Comparison of ENCODE assay signal across 9 mouse cellular contexts in the genomic region with DNA sequence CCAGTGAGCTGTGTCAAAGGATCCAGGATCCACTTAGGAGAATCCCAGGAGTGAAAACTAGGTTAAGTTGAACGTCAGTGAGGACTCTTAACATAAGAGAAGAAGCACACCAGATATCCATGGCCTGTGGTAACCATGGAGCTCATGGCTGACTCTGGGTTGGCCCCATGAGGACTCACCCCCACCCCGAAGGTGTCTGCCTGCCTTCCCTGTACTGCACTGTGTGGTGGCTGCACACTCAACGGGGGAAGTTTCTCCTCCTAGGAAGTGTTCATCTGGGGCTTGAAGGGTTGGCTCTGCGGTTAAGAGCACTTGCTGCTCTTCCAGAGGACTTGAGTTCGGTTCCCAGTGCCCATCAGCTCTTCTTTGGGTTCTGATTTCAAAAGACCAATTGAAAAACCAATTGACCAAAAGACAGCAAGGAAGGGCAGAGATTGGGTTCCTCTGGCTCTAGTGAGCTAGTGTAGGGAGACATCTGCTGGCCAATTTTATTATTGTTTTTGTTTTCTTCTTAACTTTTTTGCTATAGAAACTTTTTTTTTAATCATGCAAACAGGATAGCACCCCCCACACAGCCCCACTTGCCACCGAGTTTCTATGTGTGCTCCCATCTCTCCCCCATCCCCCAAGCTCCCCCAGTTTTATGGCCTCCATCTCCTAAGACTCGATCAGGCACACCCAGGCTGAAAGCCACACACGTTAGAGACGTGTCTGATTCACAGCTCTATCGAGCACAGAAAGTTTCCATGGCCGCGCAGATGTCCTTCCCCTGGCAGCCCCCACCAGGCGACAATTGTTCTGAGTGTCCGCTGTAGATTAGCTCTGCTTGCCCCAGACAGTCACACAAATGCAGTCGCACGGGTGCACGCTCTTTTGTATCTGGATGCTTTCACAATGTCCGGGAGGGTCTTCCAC. TPM values are rescaled to one million over a fixed set of nuclear protein-coding genes. Genes with fewer than 3 reads are reported as not detected.
DNase-seq lines count a peak whose midpoint lies in the region; ATAC-seq lines count a peak whose summit lies in the region.
"Had no signal": no experiment of that assay in that cellular context is flagged by ENCODE, and none has a peak within 500 bp of the region (broad histone marks: within the 10 kb centered on the region; RNA-seq: fewer than 3 reads in every experiment).

No protein-coding gene starts in this region.

- H3K4me1 ChIP-seq in midbrain, embryonic 10.5 days: peaks cover 15% of the 10 kb centered on the region
- no peaks in the 10 kb centered on the region for H3K4me1 ChIP-seq in midbrain, embryonic 15.5 days
- H3K4me1 ChIP-seq in hindbrain, embryonic 11.5 days (replicated peaks; ENCODE audit: control insufficient read depth, insufficient read depth, low read length): no peaks in the 10 kb centered on the region
- H3K4me1 ChIP-seq in lung, embryonic 16.5 days (replicated peaks; ENCODE audit: control insufficient read depth, insufficient read depth, low read length): peaks cover 4% of the 10 kb centered on the region; the same call in 1 of the 2 replicates

- H3K4me2 ChIP-seq in midbrain, embryonic 15.5 days: no peak overlapping the region
- no peak overlapping the region for H3K4me2 ChIP-seq in hindbrain, embryonic 11.5 days (replicated peaks; ENCODE audit: low read depth, low read length)
- H3K4me2 ChIP-seq in lung, embryonic 16.5 days (ENCODE audit: low read depth, low read length): peak overlapping the region; percentile 72

- no peaks in the 10 kb centered on the region for H3K9me3 ChIP-seq in midbrain, embryonic 10.5 days (replicated peaks)
- no peaks in the 10 kb centered on the region for H3K9me3 ChIP-seq in midbrain, embryonic 15.5 days
- H3K9me3 ChIP-seq in hindbrain, embryonic 11.5 days (ENCODE audit: control insufficient read depth, low read length): no peaks in the 10 kb centered on the region
- H3K9me3 ChIP-seq in lung, embryonic 16.5 days (ENCODE audit: control insufficient read depth, low read length): no peaks in the 10 kb centered on the region

- no peaks in the 10 kb centered on the region for H3K36me3 ChIP-seq in midbrain, embryonic 10.5 days
- H3K36me3 ChIP-seq in midbrain, embryonic 15.5 days (replicated peaks): no peaks in the 10 kb centered on the region
- H3K36me3 ChIP-seq in hindbrain, embryonic 11.5 days (ENCODE audit: control insufficient read depth, insufficient read depth, low read length): no peaks in the 10 kb centered on the region
- no peaks in the 10 kb centered on the region for H3K36me3 ChIP-seq in lung, embryonic 16.5 days (ENCODE audit: control insufficient read depth, insufficient read depth, low read length)

- no peak for ATAC-seq in midbrain, embryonic 15.5 days (replicated peaks)
- ATAC-seq in hindbrain, embryonic 11.5 days (ENCODE audit: low FRiP score): no peak
- 0 out of 2 replicates have a peak, but pooled peaks have one; percentile 31 for ATAC-seq in lung, embryonic 16.5 days (ENCODE audit: low read depth)
- ATAC-seq in activated CD4-positive, CD25-positive, alpha-beta regulatory T cell, adult 4 months: no peak

- H3K4me3 ChIP-seq in midbrain, embryonic 10.5 days: peak overlapping the region; percentile 31
- H3K4me3 ChIP-seq in midbrain, embryonic 15.5 days: no peak overlapping the region
- H3K4me3 ChIP-seq in hindbrain, embryonic 11.5 days (ENCODE audit: low read depth, low read length): no peak overlapping the region
- peak overlapping the region; percentile 29 for H3K4me3 ChIP-seq in lung, embryonic 16.5 days (ENCODE audit: low read length)

- H3K9ac ChIP-seq in midbrain, embryonic 15.5 days: no peak overlapping the region
- H3K9ac ChIP-seq in hindbrain, embryonic 11.5 days (ENCODE audit: low read depth, low read length): no peak overlapping the region
- peak overlapping the region; percentile 52 for H3K9ac ChIP-seq in lung, embryonic 16.5 days (ENCODE audit: low read length)

- H3K27ac ChIP-seq in midbrain, embryonic 10.5 days (replicated peaks): peak overlapping the region; percentile 61
- H3K27ac ChIP-seq in midbrain, embryonic 15.5 days: no peak overlapping the region
- no peak overlapping the region for H3K27ac ChIP-seq in hindbrain, embryonic 11.5 days (ENCODE audit: low read depth, low read length)
- no peak overlapping the region for H3K27ac ChIP-seq in lung, embryonic 16.5 days (ENCODE audit: low read length)
- H3K27ac ChIP-seq: macrophage had no signal

- 48% methylated on average over 18 of the region's 18 CpGs for WGBS in midbrain, embryonic 10.5 days
- 31% methylated on average over 18 of the region's 18 CpGs for WGBS in midbrain, embryonic 15.5 days
- WGBS in hindbrain, embryonic 11.5 days: 56% methylated on average over 18 of the region's 18 CpGs
- 25% methylated on average over 18 of the region's 18 CpGs for WGBS in lung, embryonic 16.5 days

- peaks cover 71% of the 10 kb centered on the region for H3K27me3 ChIP-seq in midbrain, embryonic 10.5 days (ENCODE audit: low read depth, poor library complexity, severe bottlenecking)
- peaks cover 11% of the 10 kb centered on the region for H3K27me3 ChIP-seq in midbrain, embryonic 15.5 days (replicated peaks)
- H3K27me3 ChIP-seq in hindbrain, embryonic 11.5 days (ENCODE audit: control insufficient read depth, insufficient read depth, low read length): peaks cover 11% of the 10 kb centered on the region
- H3K27me3 ChIP-seq in lung, embryonic 16.5 days (ENCODE audit: control insufficient read depth, insufficient read depth, low read depth, low read length): no peaks in the 10 kb centered on the region; the same call in 1 of the 2 replicates

- DNase-seq in adrenal gland, postnatal 10 days: peak; percentile 12
- no peak for DNase-seq in adrenal gland, adult 2 months
- peak; percentile 34 for DNase-seq in midbrain, embryonic 10.5 days (ENCODE audit: low spot score)
- peak; percentile 76 for DNase-seq in hindbrain, embryonic 11.5 days (ENCODE audit: low spot score)
- DNase-seq in cerebellum, postnatal 4 days (ENCODE audit: low spot score in 2 of 2): no peak

RNA-seq across cellular contexts. Expression of a gene that starts 20.1 kb away (rescaled TPM):
- total RNA-seq in adrenal gland, postnatal 10 days (2021): under 1 TPM; 0.84 to 0.97 TPM
- under 1 TPM; 0.49 to 0.97 TPM for total RNA-seq in adrenal gland, adult 2 months (2021)
- polyA plus RNA-seq in adrenal gland, adult 2 months (2012; rRNA removed): 0.22 TPM in 1 of 2 replicates, not detected in the other
- polyA plus RNA-seq in midbrain, embryonic 10.5 days (2016; fragmentation: Nextera tagmentation; extraction: Ambion mirVana): 0.57 and 0.75 TPM in 2 replicates
- 0.69 and 1.1 TPM in 2 replicates for polyA plus RNA-seq in midbrain, embryonic 15.5 days (2015; fragmentation: Nextera tagmentation; extraction: Ambion mirVana)
- 0.59 and 0.96 TPM in 2 replicates for polyA plus RNA-seq in hindbrain, embryonic 11.5 days (2014; fragmentation: Nextera tagmentation; extraction: Ambion mirVana)
- polyA plus RNA-seq in lung, embryonic 16.5 days (2015; fragmentation: Nextera tagmentation; extraction: Ambion mirVana): 5.4 and 6.8 TPM in 2 replicates
- polyA plus RNA-seq in activated CD4-positive, CD25-positive, alpha-beta regulatory T cell, adult 4 months (2017; shearing (Covaris generic)): 1 to 10 TPM; 2.2 to 2.8 TPM

RNA-seq across cellular contexts. Expression of a gene that starts 35.4 kb away (rescaled TPM):
- total RNA-seq in adrenal gland, postnatal 10 days (2021): not detected
- total RNA-seq in adrenal gland, adult 2 months (2021): not detected
- polyA plus RNA-seq in adrenal gland, adult 2 months (2012; rRNA removed): not detected in 2 replicates
- 7.2 and 11.1 TPM in 2 replicates for polyA plus RNA-seq in midbrain, embryonic 10.5 days (2016; fragmentation: Nextera tagmentation; extraction: Ambion mirVana)
- 0.88 and 0.89 TPM in 2 replicates for polyA plus RNA-seq in midbrain, embryonic 15.5 days (2015; fragmentation: Nextera tagmentation; extraction: Ambion mirVana)
- 3.0 and 3.4 TPM in 2 replicates for polyA plus RNA-seq in hindbrain, embryonic 11.5 days (2014; fragmentation: Nextera tagmentation; extraction: Ambion mirVana)
- 3.6 and 5.3 TPM in 2 replicates for polyA plus RNA-seq in lung, embryonic 16.5 days (2015; fragmentation: Nextera tagmentation; extraction: Ambion mirVana)
- not detected for polyA plus RNA-seq in activated CD4-positive, CD25-positive, alpha-beta regulatory T cell, adult 4 months (2017; shearing (Covaris generic))
- polyA plus RNA-seq: macrophage had no signal

Comparison
In these comparisons a context has a peak if more than half of its experiments do, and no peak if none do; other contexts are left out.
1. DNase-seq: peak in adrenal gland, postnatal 10 days (single experiment), midbrain, embryonic 10.5 days (single experiment) and hindbrain, embryonic 11.5 days (single experiment); none in adrenal gland, adult 2 months (single experiment) and cerebellum, postnatal 4 days (0 of 2).
2. H3K4me3 ChIP-seq: peak in midbrain, embryonic 10.5 days (single experiment) and lung, embryonic 16.5 days (single experiment); none in midbrain, embryonic 15.5 days (single experiment) and hindbrain, embryonic 11.5 days (single experiment).